Mouse (Mus musculus): ENCODE data around the gene Rps6ka6.

DNA sequence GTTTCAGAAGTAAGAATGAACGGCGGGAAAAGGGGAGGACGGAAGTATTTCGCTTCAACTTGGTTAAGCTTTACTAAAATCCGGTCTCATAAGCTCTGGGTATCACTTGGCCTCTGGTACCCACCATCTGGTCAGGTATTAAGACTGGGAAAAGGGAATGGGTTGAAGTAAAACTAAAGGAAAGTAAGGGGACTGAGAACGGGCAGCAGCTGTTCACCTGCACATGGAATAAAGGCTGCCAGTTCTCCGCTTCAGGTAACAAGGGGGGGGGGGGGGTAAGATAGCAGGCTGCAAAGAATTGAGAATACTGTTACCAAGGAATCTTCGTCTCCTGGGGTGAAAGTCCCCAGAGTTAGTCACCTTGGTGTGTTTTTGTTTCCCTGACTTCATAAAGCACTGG lies 75.7 kb downstream of the Rps6ka6 start:
- TF ChIP-seq GATA1 (IDR thresholded peaks at IDR 0.05; ENCODE audit: borderline replicate concordance, low read length) (no peak), FLI1 (IDR thresholded peaks at IDR 0.05; ENCODE audit: low read length) (no peak)
